Mouse (Mus musculus) neural tube, embryonic 10.5 days (tissue): ENCODE measurements around the gene Ppp2r2c.
A peak's percentile ranks its signal among the peaks of the same experiment; 100 is the strongest.
"Not testable (repeated sequence)": the region's sequence is repeated elsewhere in the genome, so short reads cannot be mapped to it uniquely, and the experiment has no call there.

ENCODE experiments used
- DNase-seq: peaks from one replicate; pipeline ENCODE4 v3.0.0-alpha.2; 2017; ENCODE audit warnings: low spot score; ENCODE audit errors: extremely low spot score

Ppp2r2c gene

DNA sequence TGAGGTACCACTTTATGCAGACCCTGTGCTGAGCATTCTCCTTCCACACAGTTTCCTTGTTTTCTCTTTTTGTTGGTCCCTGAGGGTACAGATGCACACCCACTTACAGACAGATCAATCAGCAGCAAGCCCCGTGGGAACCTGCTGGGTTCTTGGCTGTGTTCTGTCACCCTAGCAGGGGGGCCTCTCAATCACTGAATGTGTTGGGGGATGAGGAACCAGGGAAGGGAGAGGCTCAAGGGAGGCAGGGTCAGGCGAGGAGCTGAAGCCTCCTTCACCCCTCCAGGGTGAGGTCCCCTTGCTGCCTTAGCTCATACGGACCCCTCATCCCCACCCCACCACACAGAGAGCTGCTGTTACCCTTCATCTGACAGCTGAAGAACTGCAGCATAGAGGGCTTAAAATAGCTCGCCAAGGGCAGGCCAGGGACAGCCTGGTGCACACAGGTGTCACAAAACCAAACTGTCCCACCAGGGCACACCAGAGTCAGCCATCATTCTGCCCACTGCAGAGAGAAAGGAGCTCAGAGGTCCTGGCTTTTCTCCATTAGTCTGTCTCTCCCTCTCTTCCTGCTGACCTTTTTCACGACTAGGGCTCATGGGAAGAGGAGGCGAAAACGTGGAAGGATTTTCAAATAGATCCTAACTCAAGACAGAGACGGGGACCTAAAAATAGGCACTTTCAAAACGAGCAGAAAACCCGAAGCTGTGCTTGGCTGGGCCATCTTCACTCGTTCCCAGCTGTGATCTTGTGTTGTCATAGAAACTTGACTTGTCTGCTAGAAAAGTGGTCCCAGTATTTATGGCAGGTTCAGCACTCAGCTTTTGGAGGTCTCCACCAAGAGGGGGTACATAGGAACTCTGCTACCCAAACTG lies 55.8 kb downstream of the Ppp2r2c start:
- DNase-seq: no peak

DNA sequence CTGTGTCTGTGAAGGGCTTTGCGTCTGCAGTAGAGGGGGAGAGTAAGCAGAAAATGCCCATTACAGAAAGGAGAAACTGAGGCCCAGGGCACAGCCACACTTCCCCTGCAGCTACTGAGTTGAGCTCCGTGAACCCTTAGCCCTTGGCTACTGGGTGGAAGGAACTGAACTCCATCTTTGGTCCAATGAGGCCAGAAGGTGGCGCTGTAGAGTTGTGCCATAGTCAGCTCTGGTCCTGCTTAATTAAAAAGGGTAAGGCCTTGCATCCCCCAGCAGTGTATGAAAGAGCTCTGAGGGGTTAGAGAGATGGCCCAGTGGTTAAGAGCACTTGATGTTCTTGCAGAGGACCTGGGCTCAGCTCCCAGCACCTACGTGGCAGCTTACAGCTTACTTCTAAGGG lies 60.4 kb downstream of the Ppp2r2c start:
- no peak for DNase-seq

DNA sequence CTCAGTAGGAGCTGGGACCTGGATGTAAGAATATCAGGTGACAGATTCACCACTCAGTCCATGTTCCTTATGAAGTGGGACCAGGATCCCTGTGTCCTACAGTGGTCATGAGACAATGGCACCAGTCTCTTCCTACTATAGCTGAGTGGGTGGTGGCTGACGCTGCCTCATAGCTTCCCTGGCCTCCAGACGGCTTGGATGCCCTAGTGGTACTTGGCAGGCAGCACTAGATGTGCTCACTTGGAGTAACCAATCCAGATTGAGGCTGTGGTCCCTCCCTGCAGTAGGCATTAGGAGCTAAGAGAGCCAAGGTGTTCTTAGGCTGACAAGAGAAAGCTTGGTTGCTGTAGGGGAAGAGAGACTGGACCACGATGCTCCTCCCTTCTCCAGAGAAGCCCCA lies 61.1 kb downstream of the Ppp2r2c start:
- no peak for DNase-seq

DNA sequence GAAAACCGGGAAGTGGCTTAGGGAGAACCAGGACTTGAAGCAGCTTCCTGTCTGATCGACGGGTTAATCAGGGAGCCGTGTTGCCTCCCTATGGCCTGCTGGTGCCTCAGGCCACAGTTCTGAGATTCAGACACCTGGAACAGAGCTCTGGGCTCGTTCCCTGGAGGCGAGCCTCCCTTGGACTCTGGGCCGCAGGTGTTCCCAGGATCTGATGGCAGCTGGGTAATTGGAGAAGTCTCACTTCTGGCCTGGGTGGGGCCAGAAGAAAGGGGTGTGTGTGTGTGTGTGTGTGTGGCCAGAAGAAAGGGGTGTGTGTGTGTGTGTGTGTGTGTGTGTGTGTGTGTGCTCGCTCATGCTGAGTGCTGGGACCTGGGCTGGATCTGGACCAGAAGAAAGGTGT lies 65.1 kb downstream of the Ppp2r2c start:
- no peak for DNase-seq

DNA sequence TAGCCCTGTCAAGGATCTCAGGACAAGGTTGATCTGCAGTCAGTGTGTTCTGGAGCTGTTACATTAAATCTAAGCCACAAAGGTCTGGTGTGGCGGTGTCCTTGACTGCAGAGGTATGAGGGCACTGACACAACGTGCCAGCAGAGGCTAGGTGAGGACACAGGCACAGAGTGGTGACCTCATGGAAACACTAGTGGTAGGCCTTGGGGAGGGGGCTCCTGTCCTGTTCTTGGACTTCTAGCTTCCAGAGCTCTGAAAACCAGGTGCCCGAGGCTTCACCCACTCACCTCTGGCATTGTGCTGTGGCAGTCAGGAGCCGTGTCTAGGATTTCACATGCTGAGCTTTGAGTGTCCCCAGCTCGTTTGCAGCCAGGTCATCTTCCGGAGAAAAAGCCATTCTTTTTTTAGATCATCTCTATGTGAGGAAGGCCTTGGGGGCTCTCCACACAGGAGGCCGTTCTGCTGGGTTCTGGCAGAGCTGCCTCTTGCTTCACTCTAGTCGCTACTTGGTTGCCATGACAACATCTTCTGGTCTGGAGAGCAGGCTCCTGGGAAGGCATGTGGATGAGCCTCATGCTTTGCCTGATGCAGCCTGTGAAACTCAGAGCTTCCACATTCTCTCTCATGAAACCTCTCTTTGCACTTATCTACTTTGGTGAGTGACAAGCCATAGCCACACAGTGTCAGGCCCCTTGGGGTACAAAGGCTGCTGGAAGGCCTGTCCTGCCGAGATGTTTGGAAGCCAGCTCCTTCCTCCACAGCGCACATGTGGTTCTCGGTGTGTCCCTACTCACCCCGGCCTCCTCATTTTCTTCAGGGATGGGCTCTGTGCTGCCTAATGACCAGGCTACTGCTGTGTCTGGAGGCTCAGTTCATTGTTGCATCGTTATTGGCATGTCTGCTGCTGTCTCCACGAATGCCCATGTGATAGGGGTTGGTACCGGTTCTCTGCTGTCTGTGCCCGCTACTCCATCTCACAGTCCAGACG lies 67.5 kb downstream of the Ppp2r2c start:
- no peak for DNase-seq

DNA sequence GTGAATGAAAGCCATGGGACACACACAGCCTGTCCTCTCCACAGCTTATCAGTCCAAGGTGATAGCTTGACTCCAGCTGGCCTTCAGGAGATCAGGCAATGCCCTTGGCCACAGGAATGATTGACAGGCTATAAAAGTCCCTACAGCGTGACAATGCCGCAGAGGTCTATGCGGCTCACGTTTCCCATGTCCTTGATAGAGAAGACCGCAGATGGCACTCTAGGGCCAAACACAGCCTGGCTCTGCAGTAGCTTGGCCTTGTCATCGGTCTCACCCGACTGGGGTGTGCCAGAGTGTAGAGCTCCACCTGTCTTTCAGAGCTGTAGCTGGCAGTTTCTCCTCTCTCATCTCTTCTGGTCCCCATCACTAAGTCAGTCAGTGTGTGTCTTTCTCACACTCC lies 68.2 kb downstream of the Ppp2r2c start:
- no peak for DNase-seq

DNA sequence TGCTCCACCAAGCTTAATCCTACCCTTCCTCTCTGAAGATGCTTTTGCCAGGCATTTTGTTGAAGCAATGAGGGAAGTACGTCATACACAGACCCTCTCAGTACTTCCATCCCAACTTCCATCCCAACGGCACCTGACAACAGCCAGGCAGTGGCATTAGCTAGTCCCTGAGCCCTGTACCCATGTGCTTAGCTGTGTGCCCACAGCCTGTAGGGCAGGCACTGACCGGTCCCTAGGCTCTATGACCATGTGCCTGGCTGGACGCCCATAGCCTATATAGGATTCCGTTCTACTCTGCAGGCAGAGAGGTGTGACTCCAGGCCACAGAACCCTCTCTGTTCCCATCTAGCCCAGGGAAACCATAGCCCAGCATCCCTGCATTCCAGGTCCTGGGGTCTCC lies 69.7 kb downstream of the Ppp2r2c start:
- DNase-seq: no peak

DNA sequence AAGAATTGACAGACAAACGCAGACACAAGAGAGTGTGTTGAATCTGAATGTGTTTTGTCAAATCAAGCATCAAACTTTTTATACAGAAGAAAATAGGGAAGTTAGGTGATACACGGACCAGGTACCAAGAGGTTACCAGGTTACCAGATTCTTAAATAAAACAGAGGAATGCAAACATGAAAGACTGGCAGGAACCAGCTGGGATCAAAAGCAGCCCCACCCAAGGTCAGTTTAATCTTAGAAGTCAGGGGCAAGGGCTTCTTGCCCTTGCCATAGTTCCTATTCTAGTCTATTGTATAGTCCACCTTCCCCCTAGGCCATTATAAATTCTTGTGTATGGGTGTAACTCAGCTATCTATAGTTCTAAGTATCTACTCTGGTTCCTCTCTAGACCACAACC lies 70.7 kb downstream of the Ppp2r2c start:
- DNase-seq: not testable (repeated sequence)

DNA sequence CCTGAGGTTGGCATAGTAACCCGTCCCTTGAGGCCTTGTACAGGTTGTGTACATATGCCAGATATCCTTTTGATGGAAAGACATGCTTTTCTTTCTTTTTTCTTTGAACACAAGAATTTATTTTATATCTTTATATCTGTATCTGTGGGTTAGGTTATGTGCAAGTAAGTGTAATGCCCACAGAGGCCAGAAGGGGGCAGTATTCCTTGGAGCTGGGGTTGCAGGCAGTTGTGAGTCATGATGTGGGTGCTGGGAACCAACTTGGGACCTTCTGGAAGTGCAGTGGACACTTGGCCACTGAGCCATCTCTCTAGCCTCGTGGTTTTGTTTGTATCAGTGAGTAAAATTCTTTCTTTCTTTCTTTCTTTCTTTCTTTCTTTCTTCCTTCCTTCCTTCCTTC lies 74.1 kb downstream of the Ppp2r2c start:
- no peak for DNase-seq

DNA sequence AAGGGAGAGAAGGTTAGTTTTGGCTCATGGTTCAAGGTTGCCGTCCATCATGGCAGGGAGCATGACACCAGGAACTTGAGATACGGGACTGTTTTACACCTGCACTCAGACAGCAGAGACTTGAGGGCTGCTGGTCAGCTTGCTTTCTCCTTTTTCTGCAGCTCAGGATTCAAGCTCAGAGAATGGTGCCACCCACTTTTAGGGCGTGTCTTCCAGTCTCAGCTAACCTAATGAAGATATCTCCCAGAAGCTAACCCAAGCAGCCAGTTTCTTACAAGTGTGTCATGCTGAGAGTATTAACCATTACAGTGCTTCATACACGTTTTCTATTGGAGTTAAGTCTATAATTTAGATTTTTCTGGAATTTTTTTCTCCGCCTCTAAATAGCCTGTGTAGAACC lies 76.2 kb downstream of the Ppp2r2c start:
- no peak for DNase-seq

DNA sequence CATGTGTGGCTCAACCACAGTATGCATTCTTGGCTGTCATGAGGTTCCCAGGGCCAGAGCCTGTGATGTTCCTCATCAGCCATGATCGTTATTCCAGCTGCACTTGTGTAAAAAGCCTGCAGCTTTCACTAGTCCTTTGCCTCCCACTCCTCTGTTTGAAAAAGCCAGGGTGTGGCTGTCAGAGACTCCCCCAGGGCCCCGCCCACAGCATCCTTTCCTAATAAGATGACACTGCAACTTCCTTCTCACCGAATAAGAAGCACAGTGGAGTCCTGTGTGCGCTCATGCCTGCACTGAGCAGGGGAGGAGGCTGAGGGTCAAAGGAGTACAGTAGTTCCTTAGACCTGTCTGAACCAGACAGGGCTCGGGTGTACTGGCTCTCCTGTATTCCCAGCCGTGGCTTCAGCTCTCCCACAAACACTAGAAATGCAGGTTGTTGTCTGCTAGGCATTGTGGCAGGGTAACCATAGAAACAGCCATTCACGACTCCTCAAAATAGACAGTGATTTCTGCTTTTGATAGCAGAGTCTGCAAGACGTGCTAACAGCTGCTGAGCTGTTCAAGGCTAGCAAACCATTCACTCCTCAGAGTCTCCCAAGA lies 76.9 kb downstream of the Ppp2r2c start:
- DNase-seq: no peak

DNA sequence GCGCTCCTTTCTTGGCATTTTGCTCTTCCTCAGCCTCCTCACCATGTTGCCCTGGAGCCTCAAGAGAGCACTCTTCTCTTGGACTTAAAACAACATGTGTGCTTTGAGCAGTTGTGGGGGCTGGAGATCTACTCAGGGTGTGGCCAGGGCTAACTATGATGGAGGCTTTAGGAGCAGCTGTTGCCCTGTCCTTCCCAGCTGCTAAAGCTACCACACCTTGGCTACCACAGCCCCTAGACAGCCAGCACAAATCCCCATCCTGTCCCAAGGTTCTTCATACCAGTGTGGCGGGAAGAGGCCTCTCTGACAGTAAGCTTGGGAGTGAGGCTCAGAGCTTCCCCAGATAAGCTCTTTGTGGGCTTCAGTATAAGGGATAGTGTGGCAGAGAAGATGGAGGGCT lies 77.4 kb downstream of the Ppp2r2c start:
- no peak for DNase-seq

DNA sequence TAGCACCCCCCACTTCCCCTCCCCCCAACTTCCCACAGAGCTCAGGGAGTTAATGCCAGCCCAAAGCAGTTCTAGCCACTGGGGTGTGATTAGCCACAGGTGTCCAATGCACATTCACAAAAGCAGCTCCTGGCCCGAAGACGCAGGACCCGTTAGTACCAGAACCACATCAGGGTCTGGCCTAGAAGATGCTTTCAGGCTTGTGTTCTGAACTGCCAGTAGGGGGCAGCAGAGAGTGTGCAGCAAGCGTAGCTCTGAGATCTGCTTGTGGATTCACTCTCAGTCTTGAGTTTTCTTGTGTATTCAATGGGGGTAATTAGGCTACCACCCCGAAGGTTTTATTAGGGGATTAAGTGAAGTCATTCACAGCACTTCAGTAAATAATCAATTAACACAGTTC lies 78.1 kb downstream of the Ppp2r2c start:
- DNase-seq: peak; percentile 65

DNA sequence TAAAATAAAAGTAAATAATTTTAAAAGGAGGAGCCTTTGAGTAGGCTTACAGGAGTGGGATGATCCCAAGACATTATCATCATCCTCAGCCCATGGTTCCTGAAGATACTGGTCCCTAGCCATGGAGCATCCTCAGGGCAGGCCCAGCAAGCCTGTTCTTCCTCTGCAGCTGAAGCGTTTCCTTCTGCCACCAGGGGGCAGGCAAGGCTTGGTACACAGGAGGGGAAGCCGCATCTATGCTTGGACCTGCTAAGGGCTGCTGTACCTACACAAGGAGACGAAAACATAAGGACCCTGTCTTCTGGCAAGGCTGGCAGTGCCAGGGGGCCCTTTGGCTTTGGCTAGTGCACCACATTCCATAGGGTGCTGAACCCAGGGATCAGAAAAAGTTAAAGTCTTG lies 80.5 kb downstream of the Ppp2r2c start:
- DNase-seq: peak; percentile 73

DNA sequence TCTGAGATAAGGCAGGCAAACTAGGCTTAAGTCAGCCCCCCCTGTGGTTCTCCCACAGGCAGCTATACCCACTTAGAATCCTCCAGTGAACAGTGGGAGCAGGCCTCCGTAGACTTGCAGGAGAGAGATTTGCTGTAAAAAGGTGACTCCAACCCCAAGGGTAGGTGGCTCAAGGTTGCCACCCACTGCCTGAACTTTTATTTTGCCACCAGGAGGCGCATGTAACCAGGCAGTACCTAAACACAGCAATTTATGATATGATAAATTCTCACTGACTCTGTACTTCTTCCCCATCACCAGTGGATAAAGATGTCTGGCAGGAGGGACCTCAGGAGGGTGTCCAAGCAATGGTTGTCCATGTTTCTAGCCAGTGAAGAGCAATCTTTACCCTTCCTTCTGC lies 82.6 kb downstream of the Ppp2r2c start:
- no peak for DNase-seq

DNA sequence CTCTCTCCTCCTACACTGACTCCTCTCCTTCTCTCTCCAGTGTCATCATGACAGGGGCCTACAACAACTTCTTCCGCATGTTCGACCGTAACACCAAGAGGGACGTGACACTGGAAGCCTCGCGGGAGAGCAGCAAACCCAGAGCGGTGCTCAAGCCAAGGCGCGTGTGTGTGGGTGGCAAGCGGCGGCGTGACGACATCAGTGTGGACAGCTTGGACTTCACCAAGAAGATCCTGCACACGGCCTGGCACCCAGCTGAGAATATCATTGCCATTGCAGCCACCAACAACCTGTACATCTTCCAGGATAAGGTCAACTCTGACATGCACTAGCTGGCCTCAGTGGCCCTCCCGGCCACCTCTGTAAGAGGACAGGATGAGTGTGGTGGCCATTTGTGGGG lies 84.0 kb downstream of the Ppp2r2c start:
- no peak for DNase-seq

DNA sequence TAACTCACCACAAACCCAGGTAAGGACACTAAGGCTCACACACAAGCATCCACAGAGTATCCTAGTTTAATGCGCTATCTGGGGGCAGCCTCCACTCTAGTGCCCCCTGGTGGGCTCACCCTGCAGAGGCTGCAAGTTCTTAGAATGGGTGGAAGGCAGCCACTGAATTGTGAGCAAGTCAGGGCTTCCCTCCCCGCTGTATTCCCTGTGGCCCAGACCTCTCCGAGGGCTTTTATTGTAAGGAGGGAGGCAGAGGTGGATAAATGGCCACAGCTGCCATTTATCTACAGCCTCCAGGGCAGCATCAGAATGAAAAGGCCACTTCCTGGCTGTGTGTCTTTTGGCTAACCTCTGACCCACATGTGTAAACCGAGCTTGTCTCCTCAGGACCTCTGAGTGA lies 87.1 kb downstream of the Ppp2r2c start:
- peak; percentile 34 for DNase-seq

DNA sequence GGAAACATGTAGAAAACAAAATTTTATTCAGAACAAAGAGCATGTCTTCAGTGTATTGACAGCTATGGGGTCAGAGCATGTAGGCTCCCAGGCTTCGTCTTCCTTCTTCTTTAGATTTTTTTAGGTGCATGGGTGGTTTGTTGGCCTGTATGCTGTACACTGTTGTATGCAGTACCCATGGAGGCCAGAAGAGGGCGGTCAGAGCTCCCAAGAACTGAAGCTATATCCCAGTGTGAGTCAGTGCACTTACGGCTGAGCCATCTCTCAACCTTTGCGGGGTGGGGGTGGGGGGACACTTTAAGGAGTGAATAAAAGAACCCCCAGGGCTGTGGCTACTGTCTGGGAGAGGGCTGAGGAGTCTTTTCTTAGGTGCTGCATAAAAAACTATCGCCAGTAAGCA lies 90.5 kb downstream of the Ppp2r2c start:
- DNase-seq: peak; percentile 75

DNA sequence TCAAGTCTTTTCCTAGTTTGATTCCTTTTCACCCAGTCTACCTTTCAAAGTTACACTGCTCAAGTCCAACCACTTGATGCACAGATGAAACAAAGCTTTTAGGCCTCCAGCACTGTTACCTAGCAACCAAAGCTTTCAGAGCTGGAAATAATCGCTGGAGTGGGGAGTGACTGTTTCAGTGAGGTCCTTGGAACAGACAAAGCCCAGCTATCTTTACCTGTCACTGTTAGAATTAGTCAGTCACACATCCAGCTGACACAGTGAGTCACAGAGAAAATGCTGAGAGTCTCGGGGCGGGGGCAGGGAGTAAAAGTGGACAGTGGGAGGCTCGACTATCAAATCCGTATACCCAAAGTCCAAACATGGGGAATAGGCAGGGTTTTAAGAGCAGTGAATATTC lies 92.2 kb downstream of the Ppp2r2c start:
- no peak for DNase-seq

DNA sequence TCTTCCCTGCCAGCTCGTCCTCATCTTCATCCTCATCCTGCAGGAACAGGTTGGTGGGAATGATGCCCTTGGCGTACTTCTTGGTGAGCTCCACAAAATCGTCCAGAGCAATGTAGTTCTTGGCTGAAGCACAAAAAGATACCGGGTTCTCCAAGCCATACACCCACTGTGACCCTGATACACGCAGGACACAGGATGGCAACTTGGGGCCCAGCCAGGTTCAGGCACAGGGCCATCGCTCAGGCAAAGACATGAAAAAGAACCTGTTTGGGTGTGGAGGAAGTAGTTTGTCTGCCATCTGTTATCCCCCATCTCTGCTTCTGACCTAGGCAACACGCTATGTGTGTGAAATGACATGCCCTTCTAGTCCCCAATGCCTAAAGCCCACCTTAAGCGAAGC lies 103.3 kb downstream of the Ppp2r2c start:
- DNase-seq: no peak

DNA sequence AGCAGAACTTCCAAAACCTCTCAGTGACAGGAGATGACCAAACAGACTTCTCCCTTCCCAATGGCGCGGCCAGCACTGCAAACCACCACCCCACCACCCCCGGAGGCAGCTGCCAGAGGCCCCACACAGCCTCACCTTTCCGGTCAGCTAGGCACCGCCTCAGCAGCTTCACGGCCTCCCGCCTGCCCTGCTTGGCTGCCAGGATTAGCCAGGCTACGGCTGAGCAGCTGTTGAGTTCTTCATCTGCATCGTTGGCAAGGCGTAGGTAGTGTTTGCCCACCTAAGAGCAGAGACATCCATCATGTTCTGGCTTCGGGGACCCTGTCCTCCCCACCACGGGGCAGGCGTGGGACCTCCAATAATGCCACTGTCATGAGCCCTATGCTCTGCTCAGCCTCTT lies 107.0 kb downstream of the Ppp2r2c start:
- DNase-seq: no peak

DNA sequence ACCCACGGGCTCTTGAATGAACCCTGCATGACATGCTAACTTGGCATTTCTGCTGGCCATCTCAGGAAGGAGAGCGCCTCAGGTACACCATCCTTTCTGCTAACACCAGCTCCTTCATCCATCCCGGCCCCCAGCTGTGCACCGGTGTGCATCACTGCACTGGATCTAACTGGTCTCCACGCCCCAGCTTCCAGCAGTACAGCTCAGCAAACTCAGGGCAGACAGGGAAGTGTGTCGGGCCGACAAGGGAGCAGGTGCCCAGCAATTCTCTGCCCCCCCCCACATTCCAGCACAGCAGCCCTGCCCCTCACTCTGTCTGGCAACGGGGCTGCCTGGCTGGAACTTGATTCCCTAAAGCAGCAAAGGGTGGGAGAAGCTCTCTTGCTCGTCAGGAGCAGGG lies 109.5 kb downstream of the Ppp2r2c start:
- no peak for DNase-seq
